Mouse (Mus musculus) right cerebral cortex, postnatal 14 days (tissue): ENCODE data around the gene Slc7a12.

ENCODE experiments used
- DNase-seq: peaks from one replicate; pipeline ENCODE4 v3.0.0; 2022

Slc7a12 gene

DNA sequence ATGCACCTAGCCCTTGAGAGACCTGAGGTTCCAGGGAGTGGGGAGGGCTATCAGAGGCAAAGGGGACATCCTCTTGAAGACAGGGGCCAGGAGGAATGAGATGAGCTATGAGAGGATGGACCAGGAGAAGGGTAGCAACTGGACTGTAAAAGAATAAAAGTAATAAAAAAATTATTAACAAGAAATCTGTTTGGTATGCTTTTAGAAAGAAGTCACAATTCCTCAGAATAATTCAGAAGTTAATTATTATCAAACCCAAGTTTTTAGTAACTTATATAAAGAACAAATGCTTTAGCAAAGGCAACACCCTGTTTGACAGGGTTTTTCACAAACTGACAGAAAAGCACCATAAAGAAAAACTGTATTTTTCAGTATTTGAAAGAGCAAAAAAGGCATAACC is at the start of gene Slc7a12:
Gene Slc7a12, plus strand, starts transcription at position 301 of the 400 bp plus-strand sequence.
- DNase-seq = no peak

- no peak for DNase-seq
Observed at GRCm38 (mm10) chr3:14432381-14432780, 48.1 kb upstream of the Slc7a12 start.

DNA sequence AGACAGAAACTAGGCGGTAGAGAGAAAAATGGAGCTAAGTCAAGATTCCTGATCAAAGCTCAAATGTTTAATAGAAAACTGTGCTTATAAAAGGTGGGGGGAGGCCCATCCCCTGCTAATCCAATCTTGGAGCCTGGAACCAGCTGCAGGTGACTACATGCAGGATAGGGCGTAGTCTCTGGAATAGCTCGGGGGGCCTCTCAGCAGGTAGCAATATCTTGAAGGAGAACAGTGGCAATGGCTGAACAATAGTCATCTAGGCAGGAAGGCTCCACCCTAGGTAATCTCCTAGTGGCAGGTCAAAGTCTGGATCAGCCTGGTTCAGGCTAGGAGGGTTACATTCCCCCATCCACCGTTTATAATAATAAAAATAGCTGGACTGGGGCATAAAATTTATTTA is 34.5 kb upstream of the Slc7a12 start:
- DNase-seq = no peak

GRCm38 (mm10) chr3:14446691-14447090 is 33.8 kb upstream of the Slc7a12 start:
- DNase-seq = no peak
